In the genomic region with DNA sequence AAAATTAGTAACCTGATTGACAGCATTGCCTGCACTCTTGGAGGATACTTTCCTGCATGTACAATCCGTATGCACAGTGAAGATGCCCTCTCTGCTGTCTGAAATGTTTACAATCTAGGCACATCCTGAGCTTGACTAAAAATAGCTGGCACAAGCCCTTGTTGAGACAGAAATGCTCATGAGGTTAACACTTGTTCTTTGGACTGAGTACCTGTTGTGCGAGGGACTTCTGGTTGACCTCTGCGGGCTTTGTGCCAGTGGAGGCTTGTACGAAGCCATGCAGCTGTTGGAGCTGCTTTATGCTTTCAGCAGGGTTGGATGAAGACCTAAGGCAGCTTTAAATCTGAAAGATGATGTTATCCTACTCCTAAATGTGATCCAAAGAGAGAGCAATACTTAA, we compare ENCODE assay signal across 21 mouse cellular contexts. TPM values are rescaled to one million over a fixed set of nuclear protein-coding genes. Genes with fewer than 3 reads are reported as not detected.
DNase-seq lines count a peak whose midpoint lies in the region; ATAC-seq and TF ChIP-seq lines count a peak whose summit lies in the region.
"Had no signal": no experiment of that assay in that cellular context is flagged by ENCODE, and none has a peak within 500 bp of the region (broad histone marks: within the 10 kb centered on the region; RNA-seq: fewer than 3 reads in every experiment).

No protein-coding gene starts in this region.

- peak; percentile 10 for DNase-seq in gastrocnemius, adult 18-20 months (ENCODE audit: low spot score)
- DNase-seq in gastrocnemius, postnatal 36 days, result no peak
- DNase-seq in kidney, adult 18-20 months, result peak; percentile 40
- peak; percentile 14 for DNase-seq in gastrocnemius, postnatal 25 days
- peak; percentile 61 to 82 for DNase-seq in kidney, postnatal 36 days
- DNase-seq in layer of hippocampus, adult 2 months (ENCODE audit: low spot score in 2 of 2), result no peak
- DNase-seq in left cerebral cortex, postnatal 25 days (ENCODE audit: low spot score in 2 of 2), result no peak
- DNase-seq: adrenal gland, postnatal 36 days; cerebellum, adult 9-10 months; right cerebral cortex, postnatal 14 days had no signal

- H3K27ac ChIP-seq in kidney, embryonic 14.5 days (ENCODE audit: low read depth, low read length), result no peak overlapping the region
- H3K27ac ChIP-seq in layer of hippocampus, adult 2 months, result no peak overlapping the region
- H3K27ac ChIP-seq: forebrain, embryonic 12.5 days; heart, embryonic 10.5 days; hindbrain, embryonic 12.5 days; kidney, postnatal 0 days; limb, embryonic 15.5 days; macrophage; midbrain, embryonic 15.5 days; neural tube, embryonic 12.5 days had no signal

- TF ChIP-seq CTCF in layer of hippocampus, adult 2 months (conservative IDR thresholded peaks at IDR 0.05), result no peak

- intact Hi-C loops in gastrocnemius, postnatal 36 days (cut with DNase I), result no loop called here
- intact Hi-C loops in left cerebral cortex, postnatal 25 days (cut with DNase I), result no loop called here

- H3K4me1 ChIP-seq in kidney, embryonic 14.5 days (ENCODE audit: control insufficient read depth, insufficient read depth, low read length), result no peaks in the 10 kb centered on the region
- H3K4me1 ChIP-seq: forebrain, embryonic 12.5 days; heart, embryonic 10.5 days; hindbrain, embryonic 12.5 days; limb, embryonic 15.5 days; midbrain, embryonic 15.5 days; neural tube, embryonic 12.5 days had no signal

- no peak for ATAC-seq in kidney, embryonic 14.5 days (ENCODE audit: low FRiP score, low TSS enrichment)
- ATAC-seq: midbrain, embryonic 15.5 days had no signal

- no peak overlapping the region for H3K4me2 ChIP-seq in kidney, embryonic 14.5 days (replicated peaks; ENCODE audit: low read depth, low read length)
- H3K4me2 ChIP-seq: forebrain, embryonic 12.5 days; hindbrain, embryonic 12.5 days; limb, embryonic 15.5 days; midbrain, embryonic 15.5 days; neural tube, embryonic 12.5 days had no signal

- no peaks in the 10 kb centered on the region for H3K27me3 ChIP-seq in kidney, embryonic 14.5 days (ENCODE audit: control insufficient read depth, insufficient read depth, low read length)
- H3K27me3 ChIP-seq: forebrain, embryonic 12.5 days; hindbrain, embryonic 12.5 days; limb, embryonic 15.5 days; midbrain, embryonic 15.5 days; neural tube, embryonic 12.5 days had no signal

- 85% methylated on average over 4 of the region's 4 CpGs for WGBS in kidney, embryonic 14.5 days

- H3K9me3 ChIP-seq in kidney, embryonic 14.5 days (ENCODE audit: control insufficient read depth, low read length), result no peaks in the 10 kb centered on the region
- H3K9me3 ChIP-seq: forebrain, embryonic 12.5 days; heart, embryonic 10.5 days; hindbrain, embryonic 12.5 days; limb, embryonic 15.5 days; midbrain, embryonic 15.5 days; neural tube, embryonic 12.5 days had no signal

- H3K9ac ChIP-seq in kidney, embryonic 14.5 days (ENCODE audit: low read depth, low read length), result no peak overlapping the region
- H3K9ac ChIP-seq: forebrain, embryonic 12.5 days; hindbrain, embryonic 12.5 days; limb, embryonic 15.5 days; midbrain, embryonic 15.5 days; neural tube, embryonic 12.5 days had no signal

- H3K36me3 ChIP-seq in kidney, embryonic 14.5 days (ENCODE audit: control insufficient read depth, insufficient read depth, low read length), result no peaks in the 10 kb centered on the region
- H3K36me3 ChIP-seq: forebrain, embryonic 12.5 days; heart, embryonic 10.5 days; hindbrain, embryonic 12.5 days; limb, embryonic 15.5 days; midbrain, embryonic 15.5 days; neural tube, embryonic 12.5 days had no signal

- no peak overlapping the region for H3K4me3 ChIP-seq in kidney, embryonic 14.5 days (ENCODE audit: low read length)
- H3K4me3 ChIP-seq in layer of hippocampus, adult 2 months, result no peak overlapping the region
- H3K4me3 ChIP-seq: forebrain, embryonic 12.5 days; heart, embryonic 10.5 days; hindbrain, embryonic 12.5 days; limb, embryonic 15.5 days; midbrain, embryonic 15.5 days; neural tube, embryonic 12.5 days had no signal

RNA-seq across cellular contexts. Expression of a gene that starts 2.2 kb away (rescaled TPM):
- 1 to 10 TPM in 1 of 2 experiments, under 1 TPM in 1; 0.95 to 1.9 TPM for total RNA-seq in gastrocnemius, adult 18-20 months (2021)
- 1 to 10 TPM in 1 of 2 experiments, not detected in 1; 2.7 TPM for total RNA-seq in gastrocnemius, postnatal 36 days (2021)
- polyA plus RNA-seq in kidney, embryonic 14.5 days (2014; fragmentation: Nextera tagmentation; extraction: Ambion mirVana), result 0.39 and 0.49 TPM in 2 replicates
- total RNA-seq in gastrocnemius, postnatal 25 days (2021), result 1 to 10 TPM in 1 of 2 experiments, under 1 TPM in 1; 0.40 to 1.8 TPM
- total RNA-seq in layer of hippocampus, adult 2 months (2021), result under 1 TPM; 0.37 to 0.64 TPM
- not detected for total RNA-seq in left cerebral cortex, postnatal 25 days (2021)
- total RNA-seq: adrenal gland, postnatal 36 days; left cerebral cortex, postnatal 14 days had no signal
- polyA plus RNA-seq: kidney, postnatal 0 days; macrophage; midbrain, embryonic 15.5 days; urinary bladder, adult 2 months had no signal

Comparison
In these comparisons a context has a peak if more than half of its experiments do, and no peak if none do; other contexts are left out.
1. DNase-seq: peak in gastrocnemius, adult 18-20 months (single experiment), kidney, adult 18-20 months (single experiment), gastrocnemius, postnatal 25 days (single experiment) and kidney, postnatal 36 days (2 of 2); none in gastrocnemius, postnatal 36 days (0 of 2), layer of hippocampus, adult 2 months (0 of 2) and left cerebral cortex, postnatal 25 days (0 of 2).